Mouse (Mus musculus) bone marrow, adult 2 months (tissue): ENCODE measurements at regions not wholly inside any gene's neighbourhood (a gene's known extent, or its start where the extent isn't known, plus 50 kb on each side); places are given as distances from the start of the nearest gene placed in this dataset.

Experiments
- CTCF ChIP-seq: fragments of 200-500 bp; IDR thresholded peaks from 2 replicates; pipeline ENCODE4 v1.5.1; 2011; ENCODE audit warnings: low read length, control low read depth; ENCODE audit not compliant: control insufficient read depth, insufficient read depth
- POLR2A ChIP-seq: fragments of 200-500 bp; IDR thresholded peaks from 2 replicates; pipeline ENCODE4 v1.6.1; 2011; ENCODE audit warnings: low read depth, mild to moderate bottlenecking, control low read depth, low read length, borderline replicate concordance; ENCODE audit not compliant: control insufficient read depth

- TF ChIP-seq CTCF: no peak
- TF ChIP-seq POLR2A: no peak
These were observed 197.6 kb upstream of the Nampt start for GRCm38 (mm10) chr12:32621739-32622138.
